ENCODE assay signal across 9 mouse cellular contexts in the genomic region with DNA sequence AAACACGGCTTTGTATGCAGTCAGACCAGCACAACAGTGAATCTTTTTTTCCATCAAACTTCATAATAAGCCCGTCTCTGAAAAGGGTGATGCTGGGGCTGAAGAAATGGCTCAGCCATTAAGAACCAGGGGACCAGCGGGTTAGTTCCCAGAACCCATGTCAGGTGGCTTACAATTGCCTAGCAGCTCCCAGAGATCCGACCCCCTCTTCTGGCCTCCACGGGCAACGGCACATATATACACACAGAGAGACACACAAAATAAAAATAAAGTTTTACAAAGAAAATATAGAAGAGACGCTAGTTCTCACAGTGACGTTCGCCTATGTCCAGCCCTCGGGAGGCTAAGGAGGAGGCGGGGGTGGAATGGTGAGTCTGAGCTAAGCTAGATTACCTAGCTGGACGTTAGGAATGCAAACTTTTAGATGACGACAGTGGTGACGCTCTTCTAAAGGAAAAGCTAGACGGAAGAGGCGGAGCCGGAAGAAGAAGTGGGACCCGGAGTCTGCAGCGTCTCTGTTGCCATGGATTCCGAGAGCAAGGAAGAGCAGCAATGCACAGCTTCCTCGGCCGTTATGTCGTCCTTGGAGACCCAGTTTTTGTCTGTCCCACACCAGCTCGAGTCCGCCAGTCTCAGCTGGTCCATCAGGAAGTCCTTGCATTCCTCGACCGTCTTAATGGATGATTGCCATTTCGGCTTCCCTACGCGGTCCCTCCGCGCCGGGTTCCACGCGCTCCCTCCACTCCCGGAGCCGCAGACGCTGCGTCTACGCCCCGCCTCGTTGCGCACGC. TPM values are rescaled to one million over a fixed set of nuclear protein-coding genes. Genes with fewer than 3 reads are reported as not detected.
A peak's percentile ranks its signal among the peaks of the same experiment; 100 is the strongest.
DNase-seq lines count a peak whose midpoint lies in the region; ATAC-seq and TF ChIP-seq lines count a peak whose summit lies in the region.
"Had no signal": no experiment of that assay in that cellular context is flagged by ENCODE, and none has a peak within 500 bp of the region (broad histone marks: within the 10 kb centered on the region; RNA-seq: fewer than 3 reads in every experiment).

Gene Dlec1, plus strand, starts transcription at position 487 of the 791 bp plus-strand sequence.

- H3K9me3 ChIP-seq in forebrain, embryonic 13.5 days (replicated peaks) = no peaks in the 10 kb centered on the region
- no peaks in the 10 kb centered on the region for H3K9me3 ChIP-seq in liver, embryonic 14.5 days (ENCODE audit: control insufficient read depth, low read length)

- peaks cover 20% of the 10 kb centered on the region for H3K27me3 ChIP-seq in forebrain, embryonic 13.5 days
- H3K27me3 ChIP-seq in liver, embryonic 14.5 days (ENCODE audit: control insufficient read depth, insufficient read depth, low read length) = no peaks in the 10 kb centered on the region; the same call in none of the 2 replicates

- H3K36me3 ChIP-seq in forebrain, embryonic 13.5 days (ENCODE audit: poor library complexity, severe bottlenecking) = no peaks in the 10 kb centered on the region
- H3K36me3 ChIP-seq in liver, embryonic 14.5 days (replicated peaks; ENCODE audit: control insufficient read depth, insufficient read depth, low read depth) = no peaks in the 10 kb centered on the region

- no peak for TF ChIP-seq EP300 in liver, embryonic 14.5 days (IDR thresholded peaks at IDR 0.05; ENCODE audit: low read depth)

- ATAC-seq in CD4-positive, CD25-positive, alpha-beta regulatory T cell, adult 4 months = peak; percentile 90
- ATAC-seq in forebrain, embryonic 13.5 days = peak; percentile 93
- peak; percentile 76 for ATAC-seq in liver, embryonic 14.5 days (ENCODE audit: insufficient read depth)

- TF ChIP-seq CTCF in bone marrow, adult 2 months (IDR thresholded peaks at IDR 0.05; ENCODE audit: control insufficient read depth, insufficient read depth, low read length) = no peak
- no peak for TF ChIP-seq CTCF in liver, embryonic 14.5 days (IDR thresholded peaks at IDR 0.05; ENCODE audit: low read depth)

- DNase-seq in heart, postnatal 14 days = peak; percentile 66 to 71
- peak; percentile 77 to 85 for DNase-seq in kidney, postnatal 4 days
- peak; percentile 54 to 58 (median 54) for DNase-seq in liver, embryonic 14.5 days (ENCODE audit: low read depth in 3 of 3, low spot score in 3 of 3)
- DNase-seq in neural tube, embryonic 10.5 days (ENCODE audit: extremely low spot score, low spot score) = peak; percentile 79
- peak; percentile 81 for DNase-seq in testis, postnatal 14 days (ENCODE audit: low spot score)

- no peaks in the 10 kb centered on the region for H3K4me1 ChIP-seq in bone marrow, adult 2 months (ENCODE audit: control insufficient read depth, insufficient read depth, low read length)
- peaks cover 20% of the 10 kb centered on the region for H3K4me1 ChIP-seq in forebrain, embryonic 13.5 days
- peaks cover 0 to 2% of the 10 kb centered on the region in 2 experiments; a peak in 1 of 4 replicates for H3K4me1 ChIP-seq in liver, embryonic 14.5 days (replicated peaks; ENCODE audit: control insufficient read depth in 2 of 2, insufficient read depth in 2 of 2, low read length in 1 of 2)

- peak within 1 kb of the TSS; percentile 84 for H3K4me2 ChIP-seq in forebrain, embryonic 13.5 days
- H3K4me2 ChIP-seq in liver, embryonic 14.5 days (ENCODE audit: low read depth) = peak within 1 kb of the TSS; percentile 70

- H3K9ac ChIP-seq in forebrain, embryonic 13.5 days = peak within 1 kb of the TSS; percentile 61
- H3K9ac ChIP-seq in liver, embryonic 14.5 days (replicated peaks) = no peak within 1 kb of the TSS; the same call in 1 of the 2 replicates

- peak within 1 kb of the TSS; percentile 67 for H3K4me3 ChIP-seq in bone marrow, adult 2 months (replicated peaks; ENCODE audit: control insufficient read depth, low read depth, low read length)
- H3K4me3 ChIP-seq in forebrain, embryonic 13.5 days = peak within 1 kb of the TSS; percentile 62
- H3K4me3 ChIP-seq in liver, embryonic 14.5 days (ENCODE audit: insufficient read depth in 1 of 2, low read depth in 2 of 2, low read length in 2 of 2) = peak within 1 kb of the TSS; percentile 57 to 92

- no peak within 1 kb of the TSS for H3K27ac ChIP-seq in bone marrow, adult 2 months (ENCODE audit: control insufficient read depth, insufficient read depth, low read depth, low read length, poor library complexity)
- no peak within 1 kb of the TSS for H3K27ac ChIP-seq in forebrain, embryonic 13.5 days
- H3K27ac ChIP-seq in liver, embryonic 14.5 days = no peak within 1 kb of the TSS

- 0 out of 2 replicates have a peak, but pooled peaks have one; percentile 16 for TF ChIP-seq POLR2A in bone marrow, adult 2 months (IDR thresholded peaks at IDR 0.05; ENCODE audit: borderline replicate concordance, control insufficient read depth, low read depth, low read length)

- 4% methylated on average over 44 of the region's 44 CpGs for WGBS in bone marrow, adult 2 months
- WGBS in forebrain, embryonic 13.5 days = 2% methylated on average over 44 of the region's 44 CpGs
- 3% methylated on average over 44 of the region's 44 CpGs for WGBS in liver, embryonic 14.5 days (ENCODE audit: insufficient replicate concordance)

- intact Hi-C loops in heart, postnatal 14 days (cut with DNase I) = no loop called here

RNA-seq across cellular contexts. Expression of gene Dlec1, which starts in this region (rescaled TPM):
- polyA plus RNA-seq in CD4-positive, CD25-positive, alpha-beta regulatory T cell, adult 4 months (2017; shearing (Covaris generic)) = not detected
- 2.5 TPM in 1 of 2 replicates, not detected in the other for polyA plus RNA-seq in bone marrow, adult 2 months (2011; ENCODE audit: insufficient read depth, insufficient read length, low replicate concordance, missing spikeins)
- polyA plus RNA-seq in forebrain, embryonic 13.5 days (2015; fragmentation: Nextera tagmentation; extraction: Ambion mirVana) = 0.57 and 0.86 TPM in 2 replicates
- total RNA-seq in heart, postnatal 14 days (2021) = under 1 TPM; 0.34 to 0.65 TPM
- 0.04 and 0.06 TPM in 2 replicates for polyA plus RNA-seq in liver, embryonic 14.5 days (2012; rRNA removed)
- 0.04 TPM in 1 of 2 replicates, not detected in the other for polyA plus RNA-seq in liver, embryonic 14.5 days (2014; fragmentation: Nextera tagmentation; extraction: Ambion mirVana)
- total RNA-seq: gastrocnemius, adult 8-10 months had no signal

Comparison
In these comparisons a context has a peak if more than half of its experiments do, and no peak if none do; other contexts are left out.
1. Peak in ATAC-seq in CD4-positive, CD25-positive, alpha-beta regulatory T cell, adult 4 months; RNA of the gene not detected or under 1 TPM.
2. Peak in ATAC-seq, H3K4me3 ChIP-seq, H3K9ac ChIP-seq and H3K4me2 ChIP-seq in forebrain, embryonic 13.5 days; RNA of the gene not detected or under 1 TPM.
3. Peak in DNase-seq in heart, postnatal 14 days; RNA of the gene not detected or under 1 TPM.
4. Peak in DNase-seq, ATAC-seq, H3K4me3 ChIP-seq and H3K4me2 ChIP-seq in liver, embryonic 14.5 days; RNA of the gene not detected or under 1 TPM.